In the genomic region with DNA sequence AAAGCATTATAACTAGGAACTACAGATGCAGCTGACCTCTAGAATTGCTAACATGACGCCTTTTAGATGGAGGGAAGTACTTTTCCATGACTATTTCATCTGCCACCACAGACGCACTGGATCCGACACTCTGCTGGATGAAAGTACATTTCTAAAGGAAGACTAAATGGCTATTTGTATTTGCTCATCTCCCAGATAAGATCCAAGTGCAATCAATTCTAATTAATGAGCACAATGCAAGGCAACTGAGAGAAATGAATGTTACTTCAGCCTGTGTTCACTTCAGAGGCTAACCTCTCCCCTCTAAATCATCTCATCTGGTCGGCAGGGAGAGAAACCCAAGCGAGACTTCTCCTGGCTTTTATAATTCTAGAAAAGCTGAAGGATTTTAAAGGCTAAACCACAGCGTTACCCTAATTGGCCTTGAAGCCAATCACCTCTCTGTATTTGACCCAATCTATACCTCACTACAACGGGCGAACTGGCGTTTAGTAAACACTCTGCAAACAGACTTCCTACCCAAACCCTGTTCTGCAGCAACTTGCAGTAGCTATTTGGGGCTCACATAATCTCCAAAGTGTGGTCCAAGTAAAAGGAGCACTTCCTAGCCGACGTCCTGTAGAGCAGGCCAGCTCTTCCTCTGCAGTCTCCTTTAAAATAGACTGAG, we compare ENCODE assay signal across 8 mouse cellular contexts. TPM values are rescaled to one million over a fixed set of nuclear protein-coding genes. Genes with fewer than 3 reads are reported as not detected.
DNase-seq lines count a peak whose midpoint lies in the region; ATAC-seq lines count a peak whose summit lies in the region.

No protein-coding gene starts in this region.

- 10% methylated on average over 11 of the region's 11 CpGs for WGBS in limb, embryonic 15.5 days
- WGBS in stomach, embryonic 14.5 days: 12% methylated on average over 11 of the region's 11 CpGs

- H3K36me3 ChIP-seq in limb, embryonic 15.5 days: peaks cover 19% of the 10 kb centered on the region
- peaks cover 21% of the 10 kb centered on the region for H3K36me3 ChIP-seq in stomach, embryonic 14.5 days (ENCODE audit: control insufficient read depth, insufficient read depth, low read length)

- H3K9ac ChIP-seq in limb, embryonic 15.5 days: peak overlapping the region; percentile 64
- H3K9ac ChIP-seq in stomach, embryonic 14.5 days (replicated peaks; ENCODE audit: low read depth, low read length): peak overlapping the region; percentile 59

- peak overlapping the region; percentile 66 for H3K4me3 ChIP-seq in limb, embryonic 15.5 days
- H3K4me3 ChIP-seq in stomach, embryonic 14.5 days (ENCODE audit: low read depth, low read length): peak overlapping the region; percentile 64

- no peaks in the 10 kb centered on the region for H3K27me3 ChIP-seq in limb, embryonic 15.5 days
- no peaks in the 10 kb centered on the region for H3K27me3 ChIP-seq in stomach, embryonic 14.5 days (ENCODE audit: control insufficient read depth, insufficient read depth, low read length)

- peak; percentile 3 for DNase-seq in embryo, embryonic 11 days
- DNase-seq in embryo, embryonic 9.5 days (ENCODE audit: extremely low spot score): no peak
- peak; percentile 11 for DNase-seq in 3134 (ENCODE audit: extremely low read depth, insufficient read length, low spot score)
- no peak for DNase-seq in right cerebral cortex, postnatal 10 days (ENCODE audit: low spot score in 2 of 2)
- no peak for DNase-seq in thymus, postnatal 4 days

- peak; percentile 32 for ATAC-seq in erythroid progenitor cell, adult 5-6 weeks (replicated peaks; ENCODE audit: low FRiP score, poor library complexity, severe bottlenecking)
- ATAC-seq in limb, embryonic 15.5 days (ENCODE audit: insufficient number of reproducible peaks, low FRiP score, low TSS enrichment, low read depth): 0 out of 2 replicates have a peak, but pooled peaks have one; percentile 8
- no peak for ATAC-seq in stomach, embryonic 14.5 days (ENCODE audit: insufficient number of reproducible peaks, insufficient read depth, low FRiP score, low read depth)

- H3K4me2 ChIP-seq in limb, embryonic 15.5 days: peak overlapping the region; percentile 65
- H3K4me2 ChIP-seq in stomach, embryonic 14.5 days (replicated peaks; ENCODE audit: low read depth, low read length): peak overlapping the region; percentile 54

- H3K4me1 ChIP-seq in limb, embryonic 15.5 days: peaks cover 10% of the 10 kb centered on the region; the same call in 1 of the 2 replicates
- H3K4me1 ChIP-seq in stomach, embryonic 14.5 days (ENCODE audit: control insufficient read depth, insufficient read depth, low read length): peaks cover 3% of the 10 kb centered on the region; the same call in 1 of the 2 replicates

- no peaks in the 10 kb centered on the region for H3K9me3 ChIP-seq in limb, embryonic 15.5 days
- H3K9me3 ChIP-seq in stomach, embryonic 14.5 days (ENCODE audit: control insufficient read depth, low read depth, low read length): no peaks in the 10 kb centered on the region

- H3K27ac ChIP-seq in limb, embryonic 15.5 days: peak overlapping the region; percentile 87
- H3K27ac ChIP-seq in stomach, embryonic 14.5 days (ENCODE audit: low read length): peak overlapping the region; percentile 81

RNA-seq across cellular contexts. Expression of gene Orc5, which starts 0.7 kb away (rescaled TPM):
- 37.1 and 53.2 TPM in 2 replicates for total RNA-seq in erythroid progenitor cell, adult 5-6 weeks (2015; ENCODE audit: low replicate concordance)
- total RNA-seq in erythroid progenitor cell, adult 5-6 weeks (2017; ENCODE audit: low replicate concordance): 34.3 and 42.7 TPM in 2 replicates
- polyA plus RNA-seq in limb, embryonic 15.5 days (2015; fragmentation: Nextera tagmentation; extraction: Ambion mirVana): 32.9 and 33.7 TPM in 2 replicates
- polyA plus RNA-seq in stomach, embryonic 14.5 days (2014; fragmentation: Nextera tagmentation; extraction: Ambion mirVana): 40.1 and 46.6 TPM in 2 replicates

Comparison
In these comparisons a context has a peak if more than half of its experiments do, and no peak if none do; other contexts are left out.
1. DNase-seq: peak in embryo, embryonic 11 days (single experiment) and 3134 (single experiment); none in embryo, embryonic 9.5 days (single experiment), right cerebral cortex, postnatal 10 days (0 of 2) and thymus, postnatal 4 days (single experiment).